Mouse (Mus musculus) heart, postnatal 0 days (tissue): Measurements from ENCODE around the gene Ptcd1.

Experiments used
- CTCF ChIP-seq: IDR thresholded peaks from 2 replicates; pipeline ENCODE4 v1.5.1; 2016; ENCODE audit warnings: antibody characterized with exemption, control low read depth, low read depth
- EP300 ChIP-seq: IDR thresholded peaks from 2 replicates; pipeline ENCODE4 v1.6.1; 2016; ENCODE audit warnings: antibody characterized with exemption, low read depth

DNA sequence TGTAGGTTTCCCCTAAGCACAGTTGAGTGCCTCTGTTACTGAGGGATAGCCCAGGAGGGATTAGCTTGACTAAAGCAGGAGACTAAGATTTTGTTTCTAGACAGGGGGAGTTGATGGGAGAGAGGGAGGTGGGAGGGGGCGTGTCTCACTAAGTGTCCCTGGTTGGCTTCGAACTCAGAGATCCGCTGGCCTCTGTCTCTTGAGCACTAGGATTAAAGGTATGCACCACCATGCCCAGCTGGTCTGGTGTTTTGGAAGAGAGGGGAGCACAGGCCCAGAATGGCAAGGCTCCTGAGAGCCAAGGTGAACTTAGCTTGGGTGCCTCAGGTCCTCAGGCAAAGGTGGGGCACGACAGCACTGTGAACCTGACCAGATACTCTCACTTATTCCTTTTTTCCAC lies 44.4 kb upstream of the Ptcd1 start:
- no peak for TF ChIP-seq CTCF
- TF ChIP-seq EP300, result no peak
